Mouse (Mus musculus): ENCODE measurements around the gene Rnaseh2c. TPM values are rescaled to one million over a fixed set of nuclear protein-coding genes. Genes with fewer than 3 reads are reported as not detected.

Rnaseh2c gene
- total RNA-seq, 2 experiments from 2014 or later = 108 to 113 TPM

DNA sequence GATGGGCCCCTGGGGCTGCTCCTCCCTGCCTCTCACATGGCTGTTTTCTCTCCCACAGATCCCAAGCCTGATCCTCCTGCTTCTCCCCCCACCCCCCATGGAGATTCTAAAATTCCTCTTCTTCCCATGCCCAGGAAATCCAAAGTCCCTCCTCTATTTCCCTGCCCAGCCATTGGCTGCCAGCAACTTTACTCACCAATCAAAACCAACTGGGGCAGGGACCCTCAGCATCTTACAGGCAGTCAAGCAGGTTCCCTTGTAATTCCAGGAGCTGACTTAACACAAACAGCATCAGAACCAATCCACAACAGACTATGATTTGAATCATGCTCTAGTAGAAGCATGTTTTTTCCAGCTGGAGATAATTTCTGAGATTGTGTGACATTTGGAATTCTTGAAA, 28.2 kb downstream of the Rnaseh2c start:
- no peak for DNase-seq (ENCODE audit: low spot score in 2 of 2)

DNA sequence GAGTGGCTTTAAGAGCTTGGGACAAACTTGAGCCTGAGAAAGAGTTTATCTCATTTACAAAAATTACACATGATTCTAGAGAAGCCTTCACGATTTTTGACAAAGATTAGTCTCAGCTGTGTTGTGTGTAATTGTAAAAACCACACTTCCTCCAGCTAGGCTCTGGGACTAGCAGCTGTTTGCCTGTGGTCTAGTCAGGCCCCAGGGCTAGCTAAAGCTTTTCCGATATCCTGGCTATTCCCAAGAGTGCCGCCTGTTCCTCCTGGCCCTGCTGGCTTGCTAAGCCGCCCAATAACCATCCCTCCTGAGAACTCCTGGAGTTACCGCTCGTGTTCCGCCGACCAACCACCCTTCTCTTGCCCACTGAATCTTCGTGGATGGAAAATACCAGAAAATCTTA, 30.4 kb downstream of the Rnaseh2c start:
- DNase-seq (ENCODE audit: low spot score in 2 of 2) = no peak

DNA sequence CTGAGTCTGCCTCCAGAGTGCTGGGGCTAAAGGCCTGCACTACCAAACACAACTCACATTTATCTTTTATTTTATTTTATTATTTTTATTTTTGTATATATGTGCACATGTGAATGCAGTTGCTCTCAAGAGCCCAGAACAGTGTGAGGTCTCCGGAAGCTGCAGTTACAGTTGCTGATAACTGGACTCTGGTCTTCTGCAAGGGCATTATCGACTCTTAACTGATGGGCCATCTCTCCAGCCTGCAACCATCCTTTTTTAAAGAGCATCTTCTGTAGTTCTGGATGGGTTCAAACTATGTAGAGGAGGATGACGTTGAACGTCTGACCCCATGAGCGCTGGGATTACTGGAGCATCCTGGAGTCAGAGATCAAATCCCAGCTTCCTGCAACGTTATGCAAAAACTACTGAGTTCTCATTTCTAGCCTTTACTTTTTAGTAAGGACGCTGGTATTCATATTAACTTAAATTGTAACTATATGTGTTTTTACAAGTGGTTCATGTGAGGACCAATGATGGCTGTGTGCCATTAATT, 34.4 kb downstream of the Rnaseh2c start:
- DNase-seq (ENCODE audit: low spot score in 2 of 2) = no peak

DNA sequence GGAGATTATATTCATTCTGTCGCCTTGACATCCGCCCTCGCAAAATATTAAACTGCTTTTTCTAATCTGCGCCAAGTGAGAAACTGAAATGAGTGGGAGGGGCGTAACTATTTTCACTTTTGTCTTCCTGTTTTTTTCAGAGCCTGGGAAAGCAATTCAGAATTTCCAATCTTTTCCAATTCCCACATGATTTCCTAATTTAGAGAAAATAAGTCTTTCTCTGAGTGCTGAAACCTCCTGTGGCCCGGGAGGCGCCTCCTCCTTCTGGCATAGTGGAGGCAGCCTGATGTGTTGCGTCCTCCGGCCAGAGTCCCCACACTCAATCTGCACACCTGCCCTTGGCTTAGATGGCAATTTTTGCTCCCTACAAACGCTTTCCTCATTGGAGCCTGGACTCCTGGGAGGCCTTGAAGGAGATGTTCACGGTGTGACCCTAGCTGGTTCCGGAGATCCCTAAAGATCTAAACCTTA, 34.9 kb downstream of the Rnaseh2c start:
- no peak for DNase-seq (ENCODE audit: low spot score in 2 of 2)

DNA sequence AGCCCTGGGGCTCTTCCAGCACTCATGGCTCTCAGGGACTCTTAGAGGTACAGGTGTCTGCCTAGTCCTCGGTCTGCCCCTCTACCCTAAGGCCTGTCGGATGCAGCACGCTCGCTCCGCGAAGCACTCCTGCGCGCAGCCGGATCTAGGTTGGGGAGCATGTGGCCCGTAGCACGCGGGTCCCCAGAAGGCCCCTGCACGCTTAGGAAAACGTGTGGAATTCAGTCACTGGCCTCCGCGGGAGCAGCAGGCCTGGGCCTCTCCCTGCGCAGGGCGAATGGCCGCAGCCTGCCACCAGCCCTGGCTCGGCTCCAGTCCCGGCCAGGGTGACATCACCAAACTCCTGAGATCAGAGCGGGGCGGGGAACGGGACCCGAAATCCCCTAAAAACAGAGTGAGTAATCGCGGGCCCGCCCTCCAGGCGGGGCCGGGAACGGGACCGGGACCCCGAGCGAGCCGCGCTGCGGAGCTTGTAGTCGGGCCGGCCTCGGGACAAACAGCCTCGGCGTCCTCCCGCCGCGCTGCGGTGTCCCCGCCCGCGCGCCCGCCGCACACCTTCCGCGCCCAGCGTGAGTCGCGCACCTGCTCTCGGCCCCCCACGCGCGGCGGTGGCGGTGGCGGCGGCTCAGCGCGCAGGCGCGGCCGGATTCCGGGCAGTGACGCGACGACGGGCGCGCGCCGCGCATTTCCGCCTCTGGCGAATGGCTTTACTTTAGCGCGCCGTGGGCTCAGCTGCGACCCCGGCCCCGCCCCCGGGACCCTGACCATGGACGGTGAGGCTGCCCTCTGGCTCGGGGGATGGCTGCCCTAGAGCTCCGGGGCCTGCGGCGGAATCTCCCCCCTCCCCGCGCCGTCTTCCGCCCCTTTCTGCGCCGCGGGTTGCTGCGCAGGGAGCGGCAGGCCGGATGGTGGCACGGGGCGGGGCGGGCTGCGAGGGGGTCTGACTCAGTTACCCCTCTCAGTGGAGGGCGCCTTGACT, 35.7 kb downstream of the Rnaseh2c start, which contains the start of gene Rela:
TSS of gene Rela (plus strand) at position 415 of the 979 bp plus-strand sequence.
- peak; percentile 93 to 95 for DNase-seq (ENCODE audit: low spot score in 2 of 2)

DNA sequence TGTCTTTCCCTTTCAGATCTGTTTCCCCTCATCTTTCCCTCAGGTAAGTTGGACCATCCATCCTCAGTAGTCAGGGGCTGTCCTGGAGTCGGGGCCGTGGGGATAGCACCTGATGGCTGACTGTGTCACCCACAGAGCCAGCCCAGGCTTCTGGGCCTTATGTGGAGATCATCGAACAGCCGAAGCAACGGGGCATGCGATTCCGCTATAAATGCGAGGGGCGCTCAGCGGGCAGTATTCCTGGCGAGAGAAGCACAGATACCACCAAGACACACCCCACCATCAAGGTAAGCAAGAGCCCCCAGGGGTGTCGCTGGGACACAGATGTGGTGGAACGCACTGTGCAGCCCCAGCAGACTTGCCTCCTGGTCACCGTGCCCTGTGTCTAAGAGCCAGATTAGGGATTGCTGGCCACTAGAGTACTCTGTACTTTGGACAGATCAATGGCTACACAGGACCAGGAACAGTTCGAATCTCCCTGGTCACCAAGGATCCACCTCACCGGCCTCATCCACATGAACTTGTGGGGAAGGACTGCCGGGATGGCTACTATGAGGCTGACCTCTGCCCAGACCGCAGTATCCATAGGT, 36.8 kb downstream of the Rnaseh2c start:
- peak in 1 of 2 experiments; percentile 30 for DNase-seq (ENCODE audit: low spot score in 2 of 2)

DNA sequence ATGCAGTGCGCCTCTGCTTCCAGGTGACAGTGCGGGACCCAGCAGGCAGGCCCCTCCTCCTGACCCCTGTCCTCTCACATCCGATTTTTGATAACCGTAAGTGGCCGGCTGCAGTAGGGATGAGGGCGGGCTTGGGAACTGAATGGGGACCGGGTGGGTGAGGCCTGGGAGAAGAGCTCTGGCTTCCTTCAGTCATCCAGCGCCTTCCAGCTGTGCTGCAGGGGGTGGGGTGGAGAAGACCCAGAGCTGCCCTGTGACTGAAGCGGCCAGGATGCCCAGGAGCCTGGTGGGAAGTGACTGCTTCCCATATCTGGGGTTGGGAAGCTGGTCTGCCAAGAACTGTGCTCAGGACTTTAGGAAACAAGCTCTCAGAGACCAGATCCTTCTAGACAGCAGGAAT, 38.7 kb downstream of the Rnaseh2c start:
- DNase-seq (ENCODE audit: low spot score in 2 of 2) = peak in 1 of 2 experiments; percentile 23

DNA sequence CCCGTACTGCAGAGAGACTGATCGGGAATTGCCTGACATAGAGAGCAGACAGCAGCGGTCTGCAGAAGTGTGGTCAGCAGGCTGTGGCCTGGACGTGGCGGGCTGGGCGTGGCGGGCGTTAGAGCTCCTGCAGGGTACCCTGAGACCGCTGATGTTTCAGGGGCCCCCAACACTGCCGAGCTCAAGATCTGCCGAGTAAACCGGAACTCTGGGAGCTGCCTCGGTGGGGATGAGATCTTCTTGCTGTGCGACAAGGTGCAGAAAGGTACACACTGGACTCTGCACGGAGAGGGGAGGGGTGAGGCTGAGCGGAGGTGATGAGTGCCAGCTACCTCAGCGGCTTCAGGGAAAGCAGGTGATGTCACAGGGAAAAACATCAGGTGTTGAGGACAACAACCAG, 39.3 kb downstream of the Rnaseh2c start:
- DNase-seq (ENCODE audit: low spot score in 2 of 2) = no peak

DNA sequence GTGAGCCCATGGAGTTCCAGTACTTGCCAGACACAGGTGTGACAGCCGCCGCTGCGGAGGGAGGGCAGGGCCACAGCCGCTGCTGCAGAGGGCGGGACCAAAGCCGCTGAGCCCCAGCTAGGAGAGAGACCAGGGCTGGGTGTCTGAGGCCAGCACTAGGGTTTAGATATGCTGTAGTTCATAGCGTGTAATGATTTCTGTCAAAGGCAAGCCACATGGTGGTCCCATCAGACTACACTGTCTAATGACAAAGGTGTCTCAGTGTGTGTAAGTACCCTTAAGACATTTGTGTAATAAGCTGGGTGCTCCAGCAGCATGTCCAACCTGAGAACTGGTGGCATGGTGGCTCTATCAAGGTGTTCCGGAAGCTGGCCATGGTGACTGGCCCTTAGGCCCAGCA, 40.0 kb downstream of the Rnaseh2c start:
- peak in 1 of 2 experiments; percentile 19 for DNase-seq (ENCODE audit: low spot score in 2 of 2)

DNA sequence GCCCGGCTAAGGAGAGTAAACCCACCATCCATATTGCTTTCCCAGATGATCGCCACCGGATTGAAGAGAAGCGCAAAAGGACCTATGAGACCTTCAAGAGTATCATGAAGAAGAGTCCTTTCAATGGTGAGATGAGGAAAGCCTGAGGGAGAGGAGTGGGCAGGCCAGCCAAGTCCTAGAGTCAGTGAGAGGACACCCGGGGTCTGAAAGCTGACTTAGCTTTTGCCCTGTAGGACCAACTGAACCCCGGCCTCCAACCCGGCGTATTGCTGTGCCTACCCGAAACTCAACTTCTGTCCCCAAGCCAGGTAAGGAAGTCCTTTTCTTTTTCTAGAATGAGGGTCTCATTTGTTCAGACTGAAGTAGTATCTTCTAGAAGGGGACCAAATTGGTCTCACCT, 43.6 kb downstream of the Rnaseh2c start:
- no peak for DNase-seq (ENCODE audit: low spot score in 2 of 2)

DNA sequence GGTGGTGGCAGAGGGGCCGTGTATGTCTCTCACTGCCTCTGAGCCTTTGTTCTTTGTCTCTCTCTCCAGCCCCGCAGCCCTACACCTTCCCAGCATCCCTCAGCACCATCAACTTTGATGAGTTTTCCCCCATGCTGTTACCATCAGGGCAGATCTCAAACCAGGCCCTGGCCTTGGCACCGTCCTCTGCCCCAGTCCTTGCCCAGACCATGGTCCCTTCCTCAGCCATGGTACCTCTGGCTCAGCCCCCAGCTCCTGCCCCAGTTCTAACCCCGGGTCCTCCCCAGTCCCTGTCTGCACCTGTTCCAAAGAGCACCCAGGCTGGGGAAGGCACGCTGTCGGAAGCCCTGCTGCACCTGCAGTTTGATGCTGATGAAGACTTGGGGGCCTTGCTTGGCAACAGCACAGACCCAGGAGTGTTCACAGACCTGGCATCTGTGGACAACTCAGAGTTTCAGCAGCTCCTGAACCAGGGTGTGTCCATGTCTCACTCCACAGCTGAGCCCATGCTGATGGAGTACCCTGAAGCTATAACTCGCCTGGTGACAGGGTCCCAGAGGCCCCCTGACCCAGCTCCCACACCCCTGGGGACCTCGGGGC, 45.2 kb downstream of the Rnaseh2c start:
- peak in 1 of 2 experiments; percentile 20 for DNase-seq (ENCODE audit: low spot score in 2 of 2)

DNA sequence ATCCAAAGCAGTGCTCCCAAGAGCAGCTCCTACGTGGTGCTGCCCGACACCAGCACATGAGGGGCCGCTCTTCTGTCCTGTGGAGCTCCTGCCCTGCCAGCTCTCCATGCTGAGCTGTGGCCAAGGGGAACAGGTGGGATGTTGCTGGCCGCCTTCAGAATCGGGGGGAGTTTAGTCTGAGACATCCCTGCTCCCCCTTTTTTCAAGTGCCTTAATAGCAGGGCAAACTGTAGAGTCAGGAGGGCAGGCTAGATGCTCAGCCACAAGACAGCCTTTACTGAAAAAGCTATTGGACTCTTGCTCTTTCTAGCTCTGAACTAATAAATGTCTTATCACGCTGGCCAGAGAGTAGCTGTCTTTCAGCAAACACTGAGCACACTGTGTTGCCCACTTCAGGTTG, 46.1 kb downstream of the Rnaseh2c start:
- DNase-seq (ENCODE audit: low spot score in 2 of 2) = no peak

DNA sequence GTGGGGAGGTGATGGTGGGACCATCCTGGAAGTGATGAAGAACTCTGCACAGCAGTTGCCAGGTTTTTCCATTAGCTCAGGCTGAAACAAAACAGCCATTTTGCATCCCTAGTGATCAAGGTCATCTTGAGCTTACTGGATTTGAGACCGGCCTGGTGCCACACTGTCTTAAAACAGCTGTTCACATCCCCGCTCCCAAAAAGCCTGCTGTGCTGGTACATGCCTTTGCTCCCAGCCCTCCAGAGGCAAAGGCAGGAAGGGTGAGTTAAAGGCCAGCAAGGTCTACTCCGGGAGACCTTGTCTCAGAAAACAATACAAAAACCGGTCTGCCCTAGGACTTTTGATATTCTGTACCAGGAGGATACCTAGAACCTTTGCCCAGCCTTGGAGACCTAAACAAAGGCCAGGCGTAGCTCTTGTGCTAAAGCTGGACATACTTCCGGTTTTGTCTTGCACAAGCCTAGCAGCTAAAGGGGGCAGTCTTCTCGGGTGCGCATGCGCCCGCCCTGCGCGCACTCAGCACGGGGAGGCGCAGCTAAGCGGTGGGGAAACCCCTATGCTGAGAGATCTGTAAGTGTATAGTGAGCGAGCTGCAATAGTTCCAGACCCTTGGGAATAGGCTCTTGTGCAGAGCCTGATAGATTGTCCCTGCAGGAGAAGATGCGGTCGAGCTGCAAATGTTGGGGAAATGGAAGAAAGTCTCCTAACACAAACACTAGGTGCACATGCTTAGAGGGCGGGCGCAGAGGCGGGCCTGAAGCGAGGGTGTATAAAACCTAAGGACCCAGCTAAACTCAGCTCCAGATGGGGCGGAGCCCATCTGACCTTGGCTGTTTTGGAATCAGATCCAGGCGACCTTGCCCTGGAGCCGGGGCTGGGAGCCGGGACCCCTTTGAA, 47.0 kb downstream of the Rnaseh2c start:
- DNase-seq (ENCODE audit: low spot score in 2 of 2) = peak; percentile 77

DNA sequence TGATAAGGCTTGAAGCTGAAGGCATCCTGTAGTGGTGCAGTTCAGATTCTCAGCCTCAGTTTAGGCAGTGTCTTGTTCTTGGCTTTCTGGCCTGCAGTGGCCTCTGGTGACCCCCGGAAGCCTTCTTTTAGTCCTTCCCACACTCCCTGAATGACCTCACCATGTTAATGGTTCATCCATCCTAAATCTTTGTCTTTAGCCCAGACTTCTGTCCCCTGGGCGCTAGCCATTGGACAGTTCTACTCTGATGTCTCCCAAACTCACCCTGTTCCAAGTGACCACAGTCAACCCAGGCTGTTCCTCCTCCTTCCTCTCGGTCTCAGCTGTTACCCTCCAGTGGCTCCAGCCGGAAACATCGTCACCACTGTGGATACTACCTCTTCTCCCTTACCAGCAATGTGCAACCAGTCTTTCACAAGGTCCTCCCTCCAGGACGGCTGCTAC, 47.6 kb downstream of the Rnaseh2c start:
- peak in 1 of 2 experiments; percentile 42 for DNase-seq (ENCODE audit: low spot score in 2 of 2)

DNA sequence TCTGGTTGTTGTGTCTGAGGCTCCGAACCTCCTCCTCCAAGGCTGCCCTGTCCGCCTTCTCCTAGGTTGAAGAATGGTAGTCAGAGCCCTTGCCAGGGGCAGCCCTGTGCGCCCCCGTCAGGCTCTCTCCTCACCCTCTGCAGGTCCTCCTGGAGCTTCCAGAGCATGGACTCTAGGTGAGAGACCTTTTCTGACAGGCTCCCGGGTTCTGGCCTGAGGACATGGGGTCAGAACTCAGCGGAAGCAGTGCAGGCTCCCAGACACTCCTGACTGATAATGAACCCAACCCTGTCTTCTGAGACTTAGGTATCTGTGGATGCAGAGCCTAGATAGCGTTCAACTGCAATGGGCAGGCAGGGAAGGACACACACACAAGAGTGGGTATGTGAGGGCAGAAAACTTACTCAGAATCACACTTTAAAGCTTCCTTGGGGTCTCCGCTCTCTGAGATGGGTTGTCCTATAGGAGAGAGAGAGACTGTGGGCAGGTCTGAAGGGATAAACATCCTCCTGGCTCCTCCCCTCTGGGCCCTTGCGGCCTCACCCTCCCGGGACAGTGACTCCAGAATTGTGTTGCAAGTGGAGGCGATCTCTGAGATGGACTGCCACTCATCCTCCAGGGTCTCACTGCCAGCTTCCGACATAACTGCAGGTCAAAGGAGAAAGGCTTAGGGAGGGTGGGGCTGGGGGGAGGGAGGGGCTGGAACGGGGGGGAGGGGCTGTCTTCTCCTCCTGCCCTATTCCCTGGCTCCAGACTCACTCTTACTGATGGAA, 50.0 kb downstream of the Rnaseh2c start:
- no peak for DNase-seq (ENCODE audit: low spot score in 2 of 2)

DNA sequence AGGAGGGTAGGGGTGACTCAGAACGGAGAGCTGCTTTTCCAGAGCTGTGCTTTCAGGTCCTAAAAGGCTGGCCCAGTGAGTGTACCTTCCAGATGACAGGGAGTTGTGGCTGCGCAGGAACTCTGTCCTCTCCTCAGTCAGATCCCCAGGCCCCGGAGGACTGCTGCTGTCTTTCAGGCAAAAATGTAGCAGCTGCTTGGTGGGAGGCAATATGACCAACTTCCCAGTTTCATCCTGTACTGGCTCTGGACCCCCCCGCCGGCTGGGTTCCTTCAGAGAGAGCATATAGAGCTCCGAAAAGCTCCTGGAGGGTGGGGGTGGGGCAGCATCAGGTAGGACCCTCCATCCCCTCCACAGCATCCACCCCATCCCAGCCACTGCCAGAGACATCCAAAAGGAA, 50.9 kb downstream of the Rnaseh2c start:
- DNase-seq (ENCODE audit: low spot score in 2 of 2) = no peak

DNA sequence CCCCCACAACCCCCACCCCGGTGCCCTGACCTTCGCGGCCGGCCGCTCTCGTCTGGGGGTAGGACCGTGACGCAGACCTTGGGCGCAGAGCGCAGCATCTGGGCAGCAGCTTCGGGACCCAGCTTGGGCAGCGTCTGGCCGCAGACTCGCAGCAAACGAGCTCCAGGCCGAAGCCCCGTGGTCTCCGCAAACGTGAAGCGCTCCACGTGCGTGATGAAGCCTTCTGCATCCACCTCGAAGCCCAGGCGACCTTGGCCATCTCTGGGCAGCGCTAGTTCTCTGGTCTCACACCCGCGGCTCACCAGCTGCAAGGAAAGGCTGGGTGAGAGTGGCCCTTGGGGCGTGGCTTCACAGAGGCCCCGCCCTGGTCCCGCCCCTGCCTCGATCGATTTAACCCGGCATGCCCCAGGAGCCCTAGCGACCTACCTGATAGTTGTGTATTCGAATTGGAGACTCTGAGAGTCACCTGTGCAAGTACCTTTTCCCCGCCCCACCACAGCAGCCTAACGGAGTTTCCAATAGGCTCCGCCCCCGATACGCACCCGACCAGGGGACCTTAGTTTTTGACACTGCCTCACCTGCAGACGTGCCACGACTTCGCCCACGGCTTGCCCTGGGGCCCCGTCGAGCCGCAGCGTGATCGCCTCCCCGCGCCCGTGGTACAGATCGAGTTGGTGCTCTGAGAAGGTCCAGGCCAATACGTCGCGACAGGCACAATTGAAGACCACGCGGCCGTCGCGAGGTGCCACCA, 52.5 kb downstream of the Rnaseh2c start:
- DNase-seq (ENCODE audit: low spot score in 2 of 2) = no peak

DNA sequence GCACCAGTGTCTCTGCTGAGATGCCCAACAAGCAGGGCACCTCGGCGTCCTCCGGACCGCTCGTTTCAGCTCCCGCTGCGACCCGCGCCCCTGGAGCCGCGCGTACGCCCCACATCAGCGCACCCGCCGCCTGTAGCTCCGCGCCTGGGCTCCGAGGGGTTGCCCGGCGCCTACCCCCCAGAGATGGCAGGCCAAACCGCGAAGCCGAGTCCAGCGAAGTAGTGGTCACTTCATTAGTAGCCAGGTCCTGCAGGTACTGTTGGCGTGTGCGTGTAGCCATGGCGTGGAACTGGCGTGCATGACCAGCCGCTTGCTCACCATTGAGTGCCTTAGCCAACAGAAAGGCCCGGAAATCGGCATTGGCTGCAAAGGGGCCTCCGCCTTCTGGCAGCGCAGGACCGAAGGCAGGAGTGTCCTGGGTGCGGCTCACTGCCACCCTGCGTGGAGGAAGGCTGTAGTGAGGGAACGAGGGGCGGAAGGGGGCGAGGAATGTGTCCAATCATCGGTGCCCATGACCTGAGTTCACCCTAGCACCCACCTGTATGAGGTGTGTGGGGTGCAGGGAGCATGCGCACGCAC, 53.1 kb downstream of the Rnaseh2c start:
- DNase-seq (ENCODE audit: low spot score in 2 of 2) = no peak
